Mouse (Mus musculus) hindbrain, embryonic 10.5 days (tissue): ENCODE measurements around the gene Glipr2. TPM values are rescaled to one million over a fixed set of nuclear protein-coding genes. Genes with fewer than 3 reads are reported as not detected.
A peak's percentile ranks its signal among the peaks of the same experiment; 100 is the strongest.

Experiments used
- DNase-seq: peaks from one replicate; pipeline ENCODE4 v3.0.0-alpha.2; 2017; ENCODE audit warnings: low spot score
- H3K27ac ChIP-seq: fragments of 300-500 bp; sonication (generic); 2 replicates; pipeline ENCODE4 v1.5.1; 2016; ENCODE audit warnings: mild to moderate bottlenecking, moderate library complexity
- H3K27me3 ChIP-seq: fragments of 300-500 bp; sonication (generic); 2 replicates; pipeline ENCODE4 v1.6.1; 2016; ENCODE audit warnings: mild to moderate bottlenecking; ENCODE audit not compliant: poor library complexity, insufficient read depth, severe bottlenecking
- H3K36me3 ChIP-seq: fragments of 300-500 bp; sonication (generic); 2 replicates; pipeline ENCODE4 v1.6.1; 2016; ENCODE audit warnings: mild to moderate bottlenecking, moderate library complexity
- H3K4me1 ChIP-seq: fragments of 300-500 bp; sonication (generic); replicated peaks from 2 replicates; pipeline ENCODE4 v1.6.1; 2016; ENCODE audit warnings: mild to moderate bottlenecking
- H3K4me3 ChIP-seq: fragments of 300-500 bp; sonication (generic); 2 replicates; pipeline ENCODE4 v1.5.1; 2016; ENCODE audit warnings: mild to moderate bottlenecking, moderate library complexity
- H3K9me3 ChIP-seq: fragments of 300-500 bp; sonication (generic); 2 replicates; pipeline ENCODE4 v1.6.1; 2016; ENCODE audit warnings: mild to moderate bottlenecking, moderate library complexity
- WGBS: fragments of 180-500 bp; shearing (Covaris S2); methylation state at CpG from one replicate; pipeline ENCODE4 v1.1.7; 2016; 5-methylcytosine and 5-hydroxymethylcytosine counted together
- polyA plus RNA-seq: library from polyadenylated mRNA; unstranded; fragments of >200 nt; fragmentation: Nextera tagmentation; extraction: Ambion mirVana; gene quantifications from 2 replicates; pipeline ENCODE4 v1.2.1, GENCODE M21; 2016

Glipr2 gene
- 70.2 and 84.9 TPM in 2 replicates for polyA plus RNA-seq

DNA sequence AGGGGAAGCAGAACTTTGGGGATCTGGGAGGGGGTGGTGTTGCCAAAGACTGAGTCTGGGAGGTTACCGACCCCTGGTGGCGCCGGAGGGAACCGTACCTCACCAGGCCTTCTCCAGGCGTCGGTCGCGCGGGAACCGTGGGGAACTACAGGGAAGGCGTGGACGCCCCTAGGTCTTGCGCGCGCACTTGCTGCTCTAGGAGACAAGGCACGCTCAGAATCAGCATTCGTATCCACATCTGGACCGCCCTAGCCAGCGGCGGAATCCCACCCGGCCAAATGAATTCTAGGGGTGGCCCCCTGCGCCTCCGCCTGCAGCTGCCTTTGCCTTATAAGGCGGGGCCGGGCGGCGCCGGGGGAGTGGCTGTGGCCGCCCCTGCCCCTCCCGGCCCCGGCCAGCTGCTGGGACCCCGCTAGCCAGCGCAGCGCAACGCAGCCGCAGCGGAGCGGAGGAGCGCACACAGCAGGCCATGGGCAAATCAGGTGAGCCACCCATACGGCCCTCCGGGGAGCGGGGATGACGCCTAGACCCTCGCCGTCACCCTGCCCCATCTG is at the start of gene Glipr2:
TSS of gene Glipr2 (plus strand) at position 110 of the 554 bp plus-strand sequence.
- H3K4me3 ChIP-seq: peak within 1 kb of the TSS; percentile 81
- under 1% methylated on average over 45 of the region's 45 CpGs for WGBS
- H3K4me1 ChIP-seq: peaks cover 30% of the 10 kb centered on the region
- peaks cover 39% of the 10 kb centered on the region for H3K27me3 ChIP-seq
- no peaks in the 10 kb centered on the region for H3K36me3 ChIP-seq
- H3K27ac ChIP-seq: peak within 1 kb of the TSS; percentile 91
- no peaks in the 10 kb centered on the region for H3K9me3 ChIP-seq
- DNase-seq: peak; percentile 92

- no peak overlapping the region for H3K27ac ChIP-seq
- H3K9me3 ChIP-seq: no peaks in the 10 kb centered on the region
- WGBS: 95% methylated on average over 5 of the region's 5 CpGs
- no peaks in the 10 kb centered on the region for H3K27me3 ChIP-seq
- no peaks in the 10 kb centered on the region for H3K4me1 ChIP-seq
- no peak overlapping the region for H3K4me3 ChIP-seq
- peaks cover 61% of the 10 kb centered on the region for H3K36me3 ChIP-seq
- DNase-seq: no peak
Observed at GRCm38 (mm10) chr4:43918221-43918620, 39.0 kb upstream of the Glipr2 start.

- H3K9me3 ChIP-seq: no peaks in the 10 kb centered on the region
- no peaks in the 10 kb centered on the region for H3K27me3 ChIP-seq
- H3K4me1 ChIP-seq: no peaks in the 10 kb centered on the region
- H3K4me3 ChIP-seq: no peak overlapping the region
- no peak overlapping the region for H3K27ac ChIP-seq
- WGBS: 98% methylated on average over 1 of the region's 1 CpGs
- DNase-seq: no peak
- H3K36me3 ChIP-seq: peaks cover 57% of the 10 kb centered on the region
Observed at GRCm38 (mm10) chr4:43920602-43921001, 36.6 kb upstream of the Glipr2 start.

DNA sequence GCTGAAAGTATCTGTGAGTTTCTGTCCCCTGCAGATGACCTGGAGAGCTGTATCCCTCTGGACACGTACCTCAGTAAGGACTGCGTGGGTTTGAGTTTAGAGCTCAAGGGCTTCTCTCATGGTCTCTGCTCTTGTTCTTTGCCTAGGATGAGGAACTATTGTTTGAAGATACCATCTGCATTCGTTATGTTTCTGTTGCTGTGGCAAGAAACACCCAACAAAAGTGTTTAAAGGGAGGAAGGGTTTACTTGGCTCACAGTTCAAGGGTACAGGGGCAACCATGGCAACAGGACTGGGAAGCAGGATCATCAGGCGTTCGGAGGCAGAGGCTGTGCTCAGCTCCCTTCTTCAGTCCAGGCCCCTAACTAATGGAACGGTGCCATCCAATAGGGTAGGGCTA is 32.1 kb upstream of the Glipr2 start:
- Histone ChIP-seq H3K4me3 (no peak overlapping the region), H3K36me3 (peaks cover 80% of the 10 kb centered on the region), H3K27ac (no peak overlapping the region), H3K27me3 (no peaks in the 10 kb centered on the region), H3K4me1 (no peaks in the 10 kb centered on the region), H3K9me3 (no peaks in the 10 kb centered on the region)
- WGBS: 85% methylated on average over 6 of the region's 6 CpGs
- no peak for DNase-seq

- H3K4me1 ChIP-seq: no peaks in the 10 kb centered on the region
- H3K36me3 ChIP-seq: peaks cover 80% of the 10 kb centered on the region
- DNase-seq: peak; percentile 87
- no peak overlapping the region for H3K27ac ChIP-seq
- 11% methylated on average over 3 of the region's 3 CpGs for WGBS
- H3K9me3 ChIP-seq: no peaks in the 10 kb centered on the region
- no peaks in the 10 kb centered on the region for H3K27me3 ChIP-seq
- H3K4me3 ChIP-seq: no peak overlapping the region
Observed at GRCm38 (mm10) chr4:43925779-43926178, 31.4 kb upstream of the Glipr2 start.

DNA sequence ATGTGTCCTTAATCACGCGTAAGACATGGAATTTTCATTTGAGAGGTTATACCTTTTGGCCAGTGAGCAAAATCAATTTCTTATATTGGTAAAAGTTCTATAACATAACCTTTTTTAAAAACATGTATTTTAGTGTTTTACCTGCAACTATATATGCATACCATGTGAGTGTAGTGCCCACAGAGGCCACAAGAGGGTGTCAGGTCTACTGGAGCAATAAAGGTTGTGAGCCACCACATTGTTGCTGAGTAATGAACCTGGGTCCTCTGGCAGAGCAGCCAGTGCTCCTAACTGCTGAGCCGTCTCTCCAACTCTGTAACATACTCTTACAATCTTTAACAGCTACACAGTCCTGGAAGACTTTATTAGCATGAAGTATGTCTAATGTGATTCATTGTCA is 29.4 kb upstream of the Glipr2 start:
- peaks cover 87% of the 10 kb centered on the region for H3K36me3 ChIP-seq
- no peak overlapping the region for H3K27ac ChIP-seq
- no peak overlapping the region for H3K4me3 ChIP-seq
- H3K27me3 ChIP-seq: no peaks in the 10 kb centered on the region
- peak; percentile 14 for DNase-seq
- 93% methylated on average over 3 of the region's 3 CpGs for WGBS
- H3K4me1 ChIP-seq: no peaks in the 10 kb centered on the region
- H3K9me3 ChIP-seq: no peaks in the 10 kb centered on the region

GRCm38 (mm10) chr4:43931877-43932276 is 25.3 kb upstream of the Glipr2 start:
- Histone ChIP-seq H3K9me3 (no peaks in the 10 kb centered on the region), H3K4me1 (no peaks in the 10 kb centered on the region), H3K27ac (no peak overlapping the region), H3K4me3 (no peak overlapping the region), H3K36me3 (peaks cover 86% of the 10 kb centered on the region), H3K27me3 (no peaks in the 10 kb centered on the region)
- DNase-seq: no peak
- WGBS: 85% methylated on average over 4 of the region's 4 CpGs

DNA sequence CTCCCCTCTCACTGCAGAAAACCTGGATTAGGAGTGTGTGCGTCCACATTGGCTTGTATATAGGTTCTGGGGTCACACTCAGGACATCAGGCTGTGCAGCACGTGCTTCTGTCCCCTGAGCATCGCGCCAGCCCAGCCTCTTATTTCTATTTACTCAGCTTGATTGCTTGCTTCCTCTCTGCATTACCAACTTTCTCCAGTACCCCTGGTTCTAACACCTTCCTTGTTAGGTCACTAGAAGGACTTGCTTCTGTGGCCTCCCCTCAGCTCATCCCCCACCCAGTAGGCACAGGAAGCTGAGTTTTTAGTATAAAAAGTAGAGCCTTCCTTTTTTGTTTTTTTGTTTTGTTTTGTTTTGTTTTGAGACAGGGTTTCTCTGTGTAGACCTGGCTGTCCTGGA is 21.0 kb upstream of the Glipr2 start:
- Histone ChIP-seq H3K9me3 (no peaks in the 10 kb centered on the region), H3K27me3 (no peaks in the 10 kb centered on the region), H3K4me1 (0 out of 2 replicates have a peak, but pooled peaks cover 6% of the 10 kb centered on the region), H3K4me3 (no peak overlapping the region), H3K36me3 (peaks cover 76% of the 10 kb centered on the region), H3K27ac (no peak overlapping the region)
- DNase-seq: no peak
- WGBS: 87% methylated on average over 4 of the region's 4 CpGs

GRCm38 (mm10) chr4:43936749-43937674 is 20.2 kb upstream of the Glipr2 start:
- 82% methylated on average over 14 of the region's 14 CpGs for WGBS
- Histone ChIP-seq H3K9me3 (no peaks in the 10 kb centered on the region), H3K27me3 (no peaks in the 10 kb centered on the region), H3K27ac (no peak overlapping the region), H3K36me3 (peaks cover 76% of the 10 kb centered on the region), H3K4me1 (0 out of 2 replicates have a peak, but pooled peaks cover 6% of the 10 kb centered on the region), H3K4me3 (no peak overlapping the region)
- no peak for DNase-seq

GRCm38 (mm10) chr4:43941315-43941714 is 15.9 kb upstream of the Glipr2 start:
- H3K36me3 ChIP-seq: peaks cover 77% of the 10 kb centered on the region
- DNase-seq: no peak

DNA sequence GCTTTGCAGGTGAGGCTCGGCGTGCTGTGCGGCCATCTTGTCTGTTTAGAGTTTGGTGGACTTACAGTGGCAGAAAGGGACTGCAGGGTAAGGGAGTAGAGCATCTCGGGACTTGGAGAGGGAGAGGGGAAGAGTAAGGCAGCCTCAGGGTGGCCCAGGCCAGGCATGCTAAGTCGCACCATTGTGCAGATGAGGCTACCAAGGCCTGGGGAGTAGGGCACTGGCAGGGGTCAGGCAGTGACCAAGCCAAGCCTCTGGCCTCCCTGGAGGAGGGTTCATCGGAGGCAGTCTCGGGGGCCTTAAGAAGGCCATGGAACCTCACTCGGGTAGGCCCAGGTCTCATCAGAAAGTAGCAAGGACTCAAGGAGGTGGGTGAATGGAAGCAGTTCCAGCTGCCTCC is 14.8 kb upstream of the Glipr2 start:
- no peaks in the 10 kb centered on the region for H3K9me3 ChIP-seq
- no peak overlapping the region for H3K4me3 ChIP-seq
- peak overlapping the region; percentile 5; the same call in 1 of the 2 replicates for H3K27ac ChIP-seq
- WGBS: 91% methylated on average over 8 of the region's 8 CpGs
- peaks cover 72% of the 10 kb centered on the region for H3K36me3 ChIP-seq
- H3K27me3 ChIP-seq: no peaks in the 10 kb centered on the region
- DNase-seq: no peak
- 0 out of 2 replicates have a peak, but pooled peaks cover 6% of the 10 kb centered on the region for H3K4me1 ChIP-seq

More at GRCm38 (mm10) chr4:43941315-43941714, 15.9 kb upstream of the Glipr2 start:
- Histone ChIP-seq H3K4me3 (no peak overlapping the region), H3K27ac (no peak overlapping the region), H3K4me1 (0 out of 2 replicates have a peak, but pooled peaks cover 6% of the 10 kb centered on the region), H3K9me3 (no peaks in the 10 kb centered on the region), H3K27me3 (no peaks in the 10 kb centered on the region)
- 91% methylated on average over 5 of the region's 5 CpGs for WGBS

- no peak overlapping the region for H3K4me3 ChIP-seq
- H3K9me3 ChIP-seq: no peaks in the 10 kb centered on the region
- WGBS: 97% methylated on average over 2 of the region's 2 CpGs
- H3K27ac ChIP-seq: no peak overlapping the region
- peaks cover 30% of the 10 kb centered on the region for H3K36me3 ChIP-seq
- DNase-seq: no peak
- no peaks in the 10 kb centered on the region for H3K4me1 ChIP-seq
- H3K27me3 ChIP-seq: no peaks in the 10 kb centered on the region
Observed at GRCm38 (mm10) chr4:43947571-43947970, 9.6 kb upstream of the Glipr2 start.

DNA sequence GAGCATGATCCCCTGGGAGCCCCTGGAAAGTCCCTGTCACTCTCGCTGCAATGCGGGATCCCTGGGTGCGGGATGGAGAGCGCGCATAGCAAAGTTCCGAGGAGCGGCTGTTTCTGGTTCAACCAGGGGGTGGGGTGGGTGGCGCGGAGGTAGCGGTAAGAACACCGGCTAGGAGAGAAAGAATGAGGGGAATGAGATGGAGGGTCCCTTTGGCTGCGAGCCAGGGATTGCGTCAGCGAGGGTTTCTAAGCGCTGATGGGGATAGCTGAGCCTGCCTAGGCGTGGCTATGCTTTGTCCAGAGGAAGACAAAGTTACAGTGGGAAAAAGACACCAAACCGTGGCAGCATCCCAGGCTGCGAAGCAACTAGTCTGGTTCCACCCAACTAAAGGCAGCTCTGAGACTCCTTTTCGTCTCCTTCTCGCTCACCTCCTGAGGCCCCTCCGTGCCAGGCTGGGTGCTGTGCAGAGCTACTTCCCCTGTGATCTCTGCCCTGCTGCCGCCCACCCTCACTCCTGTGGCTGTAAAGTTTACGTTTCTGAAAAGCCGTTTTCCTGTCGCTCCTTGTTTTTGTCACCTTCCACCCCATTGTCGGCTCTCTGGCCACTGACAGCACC is 753 bp downstream of the Glipr2 start:
- Histone ChIP-seq H3K4me1 (peaks cover 30% of the 10 kb centered on the region), H3K27ac (peak overlapping the region; percentile 91), H3K4me3 (peak overlapping the region; percentile 81), H3K27me3 (peaks cover 39% of the 10 kb centered on the region), H3K9me3 (no peaks in the 10 kb centered on the region), H3K36me3 (no peaks in the 10 kb centered on the region)
- DNase-seq: peak; percentile 75
- under 1% methylated on average over 26 of the region's 26 CpGs for WGBS
